Mouse (Mus musculus) spleen, postnatal 10 days (tissue): Measurements from ENCODE around the gene Lrba.
A peak's percentile ranks its signal among the peaks of the same experiment; 100 is the strongest.

ENCODE experiments used
- DNase-seq, 2 experiments: peaks; one replicate each; pipeline ENCODE4 v3.0.0; 2021 to 2022; ENCODE audit warnings: low spot score in 2 of 2

The Lrba gene

DNA sequence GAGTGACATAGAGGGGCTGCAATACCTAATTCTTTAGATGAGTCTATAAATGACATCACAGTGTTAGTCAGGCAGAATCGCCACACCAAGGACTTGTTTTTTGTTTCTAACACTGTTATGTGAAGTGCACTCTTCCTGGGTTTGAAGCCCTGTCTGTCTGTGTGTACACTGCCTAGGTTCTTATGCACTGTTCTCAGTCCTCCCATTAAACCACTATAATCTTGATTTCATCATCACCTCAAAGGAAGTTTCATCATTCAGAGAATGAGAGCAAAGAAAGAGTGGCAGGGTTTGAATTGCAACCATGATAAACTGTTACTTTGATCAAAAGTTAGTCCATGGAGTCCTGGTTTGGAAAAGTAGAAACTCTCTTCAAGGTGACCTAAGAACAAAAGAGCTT lies 532.1 kb downstream of the Lrba start:
- DNase-seq: no peak

DNA sequence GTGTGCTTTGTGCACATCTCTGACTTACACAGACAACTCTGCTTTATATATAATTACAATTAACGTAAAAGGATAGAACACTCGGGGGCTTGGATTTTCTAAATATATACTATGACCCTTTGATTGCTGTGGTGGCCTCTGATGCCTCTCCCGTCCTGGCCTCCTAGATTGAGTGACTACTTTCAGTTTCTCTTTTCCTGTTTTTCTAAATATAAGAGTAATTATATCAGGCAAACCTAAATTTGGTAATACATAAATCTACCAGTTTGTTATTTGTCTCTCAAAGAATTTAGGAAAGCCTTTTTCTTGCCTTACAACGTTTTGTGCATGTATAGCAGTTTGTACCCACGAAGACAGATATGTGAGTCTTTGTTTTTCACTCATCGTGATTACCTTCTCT lies 534.2 kb downstream of the Lrba start:
- DNase-seq: no peak

DNA sequence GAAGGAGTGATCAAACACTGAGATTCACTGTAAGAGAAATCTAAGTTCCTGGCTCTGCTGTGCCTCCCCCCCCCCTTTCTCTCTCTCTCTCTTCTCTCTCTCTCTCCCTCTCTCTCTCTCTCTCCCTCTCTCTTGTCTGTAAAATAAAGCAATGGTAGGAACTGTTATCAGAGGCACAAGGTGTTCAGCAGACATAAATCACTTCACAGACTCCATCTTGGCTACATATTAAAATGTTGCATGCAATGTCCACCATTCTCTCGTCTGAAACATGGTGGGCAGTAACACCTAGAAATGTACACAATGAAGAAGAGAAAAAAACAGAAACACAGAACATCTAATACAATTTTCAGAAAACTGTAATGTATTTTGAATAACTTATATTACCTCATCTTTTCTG lies 534.9 kb downstream of the Lrba start:
- no peak for DNase-seq

DNA sequence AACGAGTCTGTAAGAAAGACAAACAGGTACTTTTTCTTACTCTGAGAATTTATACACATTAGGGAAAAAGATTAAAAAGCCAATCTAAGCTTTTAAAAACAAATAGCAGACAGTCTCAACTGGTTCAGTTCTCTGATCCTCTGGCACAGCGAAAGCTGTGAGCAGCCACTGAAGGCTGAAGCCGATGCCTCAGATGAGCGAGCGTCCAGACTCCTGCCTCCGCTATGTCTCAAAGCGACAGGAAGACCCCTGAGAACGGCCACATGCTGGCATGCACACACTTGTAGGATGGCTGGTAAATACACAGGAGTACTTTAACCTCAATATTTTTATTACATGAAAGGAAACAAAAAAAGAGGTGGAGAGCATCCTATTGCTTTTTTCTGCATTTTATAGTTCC lies 535.4 kb downstream of the Lrba start:
- DNase-seq: no peak

DNA sequence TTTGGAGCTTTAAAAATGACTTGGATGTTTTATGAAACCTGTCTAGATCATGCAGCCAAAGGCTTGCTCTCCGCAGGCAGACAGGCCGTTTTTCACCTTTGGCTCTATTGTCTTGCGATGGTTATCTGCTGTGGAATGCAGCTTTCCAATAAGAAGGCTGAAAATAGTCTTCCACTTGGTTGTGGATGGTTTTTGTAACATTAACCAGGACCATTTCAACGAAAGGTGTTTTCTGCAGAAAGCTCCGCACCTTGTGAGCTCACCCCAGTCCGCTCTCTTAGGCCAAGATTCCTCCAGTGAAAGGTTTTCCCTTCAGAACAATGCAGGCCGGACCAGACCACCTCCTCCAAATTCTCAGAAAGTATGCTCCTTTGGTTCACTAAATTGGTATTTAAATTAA lies 536.0 kb downstream of the Lrba start:
- DNase-seq: no peak

DNA sequence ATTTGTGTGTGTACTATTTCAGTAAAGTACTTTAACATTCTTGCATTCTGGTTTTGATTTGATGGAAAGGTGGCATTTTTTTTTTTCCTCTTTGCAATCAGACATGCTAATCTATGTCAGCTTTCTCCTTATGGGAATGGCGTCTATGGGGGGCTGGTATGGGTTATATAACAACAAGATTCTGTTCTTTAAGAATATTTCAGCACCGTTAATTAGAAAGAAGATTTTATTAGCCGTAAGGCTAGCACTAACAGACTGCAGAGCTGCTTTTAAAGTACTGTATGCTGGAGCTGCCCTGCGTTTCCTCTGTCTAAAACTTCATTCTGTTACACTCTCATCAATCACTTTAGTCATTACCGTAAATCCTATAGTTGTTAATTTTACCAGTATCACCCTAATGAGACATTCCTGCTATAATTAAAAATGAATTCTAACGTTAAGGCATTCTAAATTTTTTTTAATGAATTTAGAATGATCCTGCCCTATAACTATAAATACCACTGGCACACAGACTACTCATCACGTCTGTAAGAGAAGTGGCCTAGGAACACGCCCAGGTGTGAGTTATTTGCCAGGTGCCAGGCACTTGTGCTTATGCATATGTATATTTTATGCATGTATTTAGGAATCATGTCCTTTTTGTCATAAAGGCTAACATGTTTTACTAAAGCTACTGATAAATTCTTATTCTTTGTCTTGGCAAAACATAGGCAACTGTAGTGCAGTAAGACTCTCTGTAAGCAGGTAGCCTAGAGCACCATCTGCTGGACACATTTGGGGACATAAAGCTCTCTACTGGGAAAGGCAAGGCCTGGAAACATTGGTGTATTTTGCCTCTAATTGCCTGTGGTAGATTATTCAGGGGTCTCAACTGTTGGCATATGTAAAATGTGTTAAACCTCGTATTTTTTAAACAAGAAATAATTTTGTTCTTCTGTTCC lies 536.9 kb downstream of the Lrba start:
- DNase-seq: peak in 1 of 2 experiments; percentile 69

DNA sequence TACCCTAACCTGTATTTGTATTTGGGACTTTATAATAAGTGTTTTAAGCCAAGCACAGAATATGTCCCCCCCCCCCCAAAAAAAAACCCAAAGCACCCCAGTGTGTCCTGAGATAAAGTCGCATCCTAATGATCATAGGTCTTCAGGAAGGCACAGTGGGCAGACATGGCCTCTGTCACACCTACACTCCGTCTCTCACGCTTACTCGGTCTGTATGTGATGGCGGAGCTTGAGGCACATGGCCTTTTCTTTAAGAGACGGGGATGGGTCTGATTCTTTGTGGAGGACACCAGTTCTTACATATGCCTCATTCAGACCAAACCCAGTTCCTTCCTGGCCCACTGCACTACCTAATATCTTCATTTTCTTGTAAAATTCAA lies 537.5 kb downstream of the Lrba start:
- DNase-seq: no peak

DNA sequence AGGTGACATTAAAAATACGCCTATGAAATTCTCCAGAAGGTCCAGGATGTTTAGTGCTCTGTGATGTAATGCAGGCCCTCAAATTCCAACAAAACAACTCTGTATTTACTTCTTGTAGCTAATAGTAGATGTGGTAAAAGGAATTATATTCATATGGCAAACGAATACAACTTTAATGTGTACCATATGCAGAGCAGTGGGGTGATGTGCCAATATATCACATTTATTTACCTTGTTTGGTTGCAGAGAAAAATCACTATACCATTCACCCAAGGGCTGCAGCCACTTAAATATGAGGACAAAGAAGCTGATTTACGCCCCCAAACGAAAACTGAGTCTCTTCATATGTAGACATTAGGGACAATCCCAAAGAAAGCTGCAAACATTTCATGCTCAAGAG lies 538.0 kb downstream of the Lrba start:
- DNase-seq: no peak

DNA sequence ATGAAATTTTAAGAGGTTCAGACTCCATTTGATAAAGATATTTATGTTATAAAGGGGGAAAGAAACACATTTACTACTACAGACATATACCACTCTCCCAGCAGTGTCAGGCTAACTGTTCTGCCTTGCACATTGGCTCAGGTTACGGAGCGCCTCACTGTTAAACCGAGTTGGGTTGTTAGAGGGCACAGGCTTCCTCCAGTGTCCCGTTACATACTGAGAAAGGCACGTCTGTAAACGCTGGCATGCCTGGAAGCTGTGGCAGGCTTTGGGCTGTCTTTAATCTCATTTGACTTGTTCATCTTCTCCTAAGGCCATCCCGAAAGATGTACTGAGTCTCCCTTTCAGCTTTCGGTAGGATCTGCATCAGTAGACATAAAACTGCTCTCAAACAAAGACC lies 544.1 kb downstream of the Lrba start:
- no peak for DNase-seq

DNA sequence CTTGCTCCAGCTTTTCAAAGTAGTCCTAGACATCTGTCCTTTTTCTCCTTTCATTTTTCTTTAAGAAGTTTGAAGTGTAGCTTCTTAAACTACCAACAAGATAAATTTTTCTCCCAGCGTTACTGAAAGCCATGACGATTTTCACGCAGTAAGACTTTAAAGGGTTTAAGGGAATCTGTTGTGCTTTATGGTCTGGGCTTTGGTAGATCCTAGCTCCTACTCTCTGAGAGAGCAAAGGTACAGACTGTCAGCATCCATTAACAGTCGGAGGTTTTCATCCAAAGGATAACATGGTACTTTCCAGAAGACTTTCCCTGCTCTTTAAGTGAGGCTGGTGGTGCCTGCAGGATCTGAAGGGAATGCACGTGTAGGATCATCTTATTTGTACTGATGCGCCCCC lies 544.5 kb downstream of the Lrba start:
- DNase-seq: no peak

DNA sequence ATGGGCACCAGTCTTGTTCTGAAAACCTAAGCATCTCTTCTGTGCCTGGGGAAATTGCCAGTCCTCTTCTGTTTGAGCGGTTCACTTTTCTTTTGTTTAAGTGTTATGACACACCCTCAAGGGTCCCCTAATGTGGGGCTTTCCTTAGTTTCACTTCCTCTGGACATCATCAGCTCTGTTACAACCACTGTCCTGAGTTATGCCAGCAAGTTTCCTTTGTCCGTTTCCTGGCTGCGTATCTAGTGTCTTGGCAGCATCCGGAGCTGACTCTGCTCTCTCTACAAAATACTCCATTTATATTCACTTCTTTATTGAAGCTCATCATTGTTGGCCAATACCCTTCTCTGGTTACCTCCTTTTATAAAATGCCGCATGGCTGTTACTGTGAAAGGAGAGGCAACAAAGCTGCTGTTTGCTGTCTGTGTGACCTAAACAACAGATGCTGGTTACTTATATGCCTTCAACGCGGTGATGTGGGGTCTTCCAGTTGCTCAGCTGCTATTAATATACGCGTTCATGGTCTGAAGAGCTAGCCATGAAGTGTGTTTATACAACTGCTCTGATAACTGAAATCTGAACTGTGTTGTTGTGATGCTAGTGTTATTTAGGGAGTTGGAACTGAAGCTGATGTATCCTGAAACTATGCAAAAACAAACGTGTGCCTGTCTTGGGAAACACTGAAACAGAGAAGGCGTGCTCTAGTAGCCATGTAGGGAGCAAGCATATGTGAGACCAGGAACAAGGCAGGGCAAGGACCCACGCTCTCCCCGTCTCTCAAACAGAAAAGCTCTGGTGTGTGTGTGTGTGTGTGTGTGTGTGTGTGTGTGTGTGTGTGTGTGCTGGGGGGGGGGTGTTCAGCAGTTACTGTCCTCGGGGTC lies 550.3 kb downstream of the Lrba start:
- DNase-seq: no peak

DNA sequence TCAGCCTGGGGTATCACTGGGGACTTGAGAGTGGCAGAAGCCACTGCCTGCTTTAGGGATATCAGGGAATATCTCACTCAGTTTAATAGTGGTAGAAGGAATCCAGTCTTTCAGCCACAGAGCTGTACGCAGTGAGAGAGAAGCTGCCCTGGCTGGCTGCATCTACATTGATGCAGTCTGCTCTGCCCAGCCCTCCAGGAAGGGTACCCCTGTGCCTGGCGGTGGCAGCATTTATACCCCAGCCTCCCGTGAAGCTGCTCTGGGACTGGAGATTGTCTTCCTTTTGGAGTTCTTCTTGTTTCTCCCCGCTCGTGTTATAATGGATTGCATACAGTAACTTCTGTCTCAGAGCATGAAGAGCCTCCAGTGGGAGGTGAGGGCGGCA lies 551.0 kb downstream of the Lrba start:
- no peak for DNase-seq

DNA sequence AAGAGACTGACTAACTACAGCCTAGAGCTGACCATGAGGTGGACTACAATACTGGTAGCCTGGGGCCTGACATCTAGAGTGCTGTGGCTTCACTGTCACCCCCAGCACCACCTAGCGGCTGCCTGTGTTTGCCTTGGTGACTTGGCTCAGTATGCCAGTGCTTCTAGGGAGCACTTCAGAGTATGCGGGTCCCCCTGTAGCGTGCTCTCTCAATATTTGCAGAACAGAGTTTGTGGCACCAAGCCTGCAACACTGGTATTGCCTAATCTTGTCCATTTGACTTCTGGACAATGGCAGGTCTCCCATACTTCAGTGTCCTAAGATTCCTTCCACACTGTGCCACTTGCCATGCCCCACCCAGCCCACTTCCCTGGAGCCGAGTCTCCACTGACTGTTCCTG lies 555.2 kb downstream of the Lrba start:
- DNase-seq: no peak

DNA sequence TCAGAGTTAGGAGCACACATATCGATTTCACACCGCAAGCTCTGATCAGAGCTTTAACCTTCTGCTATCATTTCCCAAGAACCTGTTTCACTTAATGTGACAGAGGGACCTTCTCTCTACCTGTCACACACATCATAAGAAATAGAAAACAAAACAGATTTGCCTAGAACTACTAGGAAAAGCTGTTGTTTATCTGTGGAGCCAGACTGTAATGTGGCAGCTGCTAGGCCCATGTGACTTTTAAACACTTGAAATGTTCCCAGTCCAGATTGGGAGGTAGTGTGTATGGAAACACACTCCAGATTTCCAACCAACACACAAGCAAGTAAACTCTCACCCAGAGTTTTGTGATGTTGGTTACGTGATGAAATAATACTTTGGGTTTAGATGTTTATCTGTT lies 559.6 kb downstream of the Lrba start:
- DNase-seq: no peak

DNA sequence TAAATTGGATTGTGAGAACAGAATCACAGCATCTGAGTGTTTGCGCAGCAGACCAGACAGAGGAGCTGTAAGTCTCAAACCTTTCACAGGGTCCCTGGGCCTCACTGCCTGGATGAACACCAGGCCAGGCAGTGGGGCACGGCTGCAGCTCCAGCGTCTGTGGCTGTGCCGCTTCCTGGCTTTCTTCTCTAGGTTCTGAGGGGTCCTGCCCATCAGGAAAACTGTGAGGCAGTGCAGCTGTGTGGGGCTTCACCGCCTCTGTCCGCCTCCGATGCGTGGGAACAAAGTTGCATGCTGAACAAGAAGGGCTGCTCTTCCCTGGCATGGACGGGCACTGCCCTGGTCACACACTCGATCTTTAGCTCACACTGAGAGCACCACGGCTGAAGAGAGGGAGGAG lies 560.5 kb downstream of the Lrba start:
- DNase-seq: no peak

DNA sequence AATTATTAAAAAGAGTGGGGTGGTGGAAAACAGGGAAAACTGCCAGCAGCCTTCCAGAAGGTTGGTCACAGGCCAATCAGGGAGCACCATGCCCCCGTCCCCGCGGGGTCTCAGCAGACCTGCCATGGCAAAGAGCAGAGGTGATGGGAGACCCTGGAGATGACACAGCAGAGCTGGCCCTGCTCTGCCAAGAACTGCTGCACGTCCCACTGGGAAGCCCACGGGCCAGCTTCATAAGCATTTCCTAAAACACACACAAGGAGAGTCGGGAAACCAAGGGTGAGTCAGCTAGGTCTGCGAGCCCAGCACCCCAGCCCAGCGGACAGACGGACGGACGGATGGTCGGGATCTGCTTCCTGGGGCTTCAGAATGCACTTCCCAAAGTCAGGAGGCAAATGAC lies 561.8 kb downstream of the Lrba start:
- DNase-seq: no peak

DNA sequence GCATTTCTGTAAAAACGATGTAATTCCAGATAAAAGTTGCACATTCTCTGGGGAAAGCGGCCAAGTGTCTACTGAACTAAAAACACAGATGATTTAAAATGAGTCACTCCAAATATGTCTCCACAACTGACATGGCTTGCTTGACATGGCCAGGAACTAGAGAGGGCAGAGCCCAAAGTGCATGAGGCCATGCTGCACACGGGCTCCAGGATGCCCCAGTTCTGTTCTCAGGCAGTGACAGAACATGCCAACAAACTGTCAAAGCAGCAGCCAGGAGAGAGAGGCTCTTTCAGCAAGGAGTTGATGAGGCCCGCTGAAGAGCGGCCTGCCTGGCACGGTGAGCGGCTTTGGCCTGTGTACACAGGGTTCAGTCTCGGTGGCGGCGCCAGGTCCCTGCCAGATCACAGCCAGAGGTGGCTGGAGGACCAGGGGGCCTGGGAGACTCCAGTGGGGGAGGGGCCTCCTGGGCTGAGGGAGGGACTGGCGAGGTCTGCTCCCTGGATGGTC lies 562.4 kb downstream of the Lrba start:
- no peak for DNase-seq

DNA sequence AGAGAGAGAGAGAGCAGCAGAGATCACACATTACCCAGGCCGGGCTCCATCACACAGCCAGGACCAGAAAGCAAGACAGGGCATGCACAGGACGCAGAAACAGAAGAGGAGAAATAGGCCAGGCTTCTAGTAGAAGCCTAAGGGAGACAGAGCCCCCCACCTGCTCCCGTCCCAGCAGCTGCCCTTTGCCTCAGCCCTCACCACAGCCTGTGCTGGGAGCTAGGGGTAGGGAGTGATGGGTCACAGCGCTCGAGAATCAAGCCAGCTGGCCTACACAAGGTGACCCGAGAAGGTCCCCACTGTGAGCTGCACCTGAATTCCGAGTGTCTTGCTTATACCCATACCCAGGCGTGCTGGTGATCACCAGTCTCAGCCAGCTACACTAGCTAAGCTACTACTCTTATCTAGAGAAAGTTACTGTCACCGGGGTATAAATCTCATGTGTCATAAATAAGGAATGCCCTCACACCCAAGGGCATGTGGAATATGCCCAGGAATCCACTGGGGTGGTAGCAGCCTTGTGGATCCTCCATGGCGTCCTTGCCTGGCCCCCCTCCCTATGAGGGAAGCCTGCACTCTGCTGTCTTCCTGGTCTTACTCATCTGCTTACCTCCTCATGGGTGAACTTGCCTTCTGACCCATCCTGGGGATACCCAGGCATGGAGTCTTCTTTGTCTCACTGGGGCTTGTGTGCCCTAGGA lies 563.1 kb downstream of the Lrba start:
- DNase-seq: no peak

DNA sequence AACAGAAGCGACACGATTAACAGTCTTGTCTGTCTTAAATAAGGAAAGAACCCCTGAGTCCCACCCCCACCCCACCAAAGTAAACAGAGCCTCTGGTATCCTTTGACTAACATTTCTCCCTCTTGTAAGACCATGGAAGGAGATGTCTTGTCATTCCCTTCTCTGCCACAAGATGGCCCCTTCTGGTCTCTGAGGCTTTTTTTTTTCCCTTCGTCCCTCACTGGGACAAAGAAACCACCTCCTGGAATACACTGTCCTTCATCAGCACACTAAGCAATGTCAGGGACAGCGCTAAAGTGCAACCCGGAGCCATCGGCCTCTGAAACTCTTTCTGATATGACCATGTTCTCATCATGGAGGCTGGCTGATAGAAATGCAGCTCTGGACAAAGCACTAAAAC lies 564.2 kb downstream of the Lrba start:
- DNase-seq: peak in 1 of 2 experiments; percentile 60

DNA sequence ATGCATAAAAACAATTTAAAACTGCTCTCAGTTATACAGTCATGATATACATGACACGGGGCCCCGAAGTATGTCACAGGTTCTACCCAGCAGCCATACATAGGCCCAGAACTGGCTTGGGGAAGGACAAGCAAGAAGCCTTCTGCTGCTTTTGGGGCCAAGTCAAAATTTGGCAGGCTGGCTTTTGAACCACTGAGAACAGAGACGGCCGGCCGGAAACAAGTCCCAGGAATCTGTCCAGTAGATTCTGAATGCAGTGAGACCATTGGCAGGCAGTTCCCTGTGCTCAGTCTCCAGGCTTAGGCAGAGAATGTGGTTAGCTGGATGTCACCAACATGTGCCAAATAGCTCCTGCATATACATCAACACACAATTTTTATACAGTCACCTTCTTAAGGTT lies 565.3 kb downstream of the Lrba start:
- DNase-seq: no peak

DNA sequence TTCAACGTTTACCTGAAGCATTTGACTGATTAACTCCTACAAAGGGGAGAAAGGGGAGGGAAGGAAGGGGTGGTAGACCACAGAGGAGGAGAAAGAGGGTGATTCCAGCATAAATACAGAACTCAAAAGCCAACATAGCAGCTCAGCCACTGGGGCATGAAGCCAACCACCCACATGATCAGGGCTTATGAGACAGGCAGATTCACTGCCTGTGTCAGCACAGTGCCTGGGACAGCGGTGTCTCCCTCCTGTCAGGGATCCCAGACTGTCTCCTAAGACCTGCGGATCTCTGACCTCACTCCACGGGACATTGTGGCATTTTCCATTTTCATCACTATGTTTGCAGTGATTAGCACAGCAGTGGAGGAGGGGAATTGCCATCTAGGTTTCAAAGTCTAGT lies 568.8 kb downstream of the Lrba start:
- no peak for DNase-seq

DNA sequence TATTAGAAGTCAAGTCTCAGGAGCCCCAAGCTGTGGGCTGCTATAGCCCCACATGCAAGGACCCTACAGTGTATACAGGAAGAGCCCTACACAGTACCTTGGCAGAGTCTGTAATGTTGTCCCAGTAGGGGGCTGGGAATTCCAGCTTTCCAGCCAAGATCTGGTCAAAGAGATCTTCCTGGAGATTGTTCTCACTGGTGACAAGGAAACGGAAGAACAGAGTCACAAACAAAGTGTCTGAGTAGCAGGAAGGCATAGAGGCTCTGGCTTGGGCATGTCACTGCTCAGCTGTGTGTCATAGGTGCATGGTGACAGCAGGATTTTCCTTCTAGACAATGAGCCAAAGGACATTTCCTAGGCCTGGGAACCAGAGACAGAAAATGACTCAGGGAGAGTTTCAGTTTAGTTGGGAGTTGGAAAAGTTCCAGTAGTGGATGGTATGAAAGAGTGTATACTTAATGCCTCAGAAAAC lies 569.3 kb downstream of the Lrba start:
- DNase-seq: no peak
